In the genomic region with DNA sequence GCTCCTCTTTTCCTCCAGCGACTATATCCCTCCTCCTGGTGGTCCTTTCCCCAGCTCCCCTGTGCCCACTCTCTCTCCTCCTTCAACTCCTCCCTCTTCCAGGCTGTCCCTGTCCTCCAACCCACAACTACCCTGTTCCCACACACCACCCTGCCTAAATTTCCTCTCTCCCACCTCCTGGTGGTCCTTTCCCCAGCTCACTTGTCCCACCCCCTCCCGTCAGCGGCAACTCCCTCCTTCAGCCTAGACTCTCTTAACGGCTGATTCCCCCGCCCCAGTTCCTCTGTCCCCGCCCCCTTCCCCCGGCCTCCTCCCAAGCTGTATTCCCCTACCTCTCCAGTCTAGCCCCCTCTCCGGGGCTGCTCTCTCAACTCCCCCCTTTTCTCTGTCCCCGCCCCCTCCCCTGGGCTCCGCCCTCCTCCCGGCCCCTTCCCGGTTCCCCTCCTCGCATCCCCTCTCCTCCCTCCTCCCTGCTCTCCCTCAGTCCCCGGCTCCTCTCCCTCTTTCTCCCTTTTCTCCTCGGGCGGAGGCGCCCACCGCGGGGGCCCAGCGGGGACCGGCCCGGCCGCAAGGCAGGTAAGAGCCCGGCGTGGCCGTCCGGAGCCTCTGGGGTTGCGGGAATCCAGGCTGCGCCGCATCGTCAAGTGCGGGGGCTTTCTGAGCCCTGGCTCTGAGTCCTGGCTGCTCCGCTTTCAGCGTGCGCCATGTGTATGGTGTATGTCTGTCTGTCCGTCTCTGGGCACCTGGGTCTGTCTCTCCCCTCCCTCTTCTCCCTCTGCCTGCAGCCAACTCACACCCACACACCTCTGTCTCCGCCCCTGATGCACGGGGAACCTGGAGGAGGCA, we compare ENCODE assay signal across 7 mouse cellular contexts. TPM values are rescaled to one million over a fixed set of nuclear protein-coding genes. Genes with fewer than 3 reads are reported as not detected.
A peak's percentile ranks its signal among the peaks of the same experiment; 100 is the strongest.
DNase-seq lines count a peak whose midpoint lies in the region; ATAC-seq and TF ChIP-seq lines count a peak whose summit lies in the region.

No protein-coding gene starts in this region.

- H3K4me1 ChIP-seq in spleen, adult 2 months (ENCODE audit: control insufficient read depth, insufficient read depth, insufficient read length): peaks cover 7% of the 10 kb centered on the region; the same call in 1 of the 2 replicates
- H3K4me1 ChIP-seq in heart, embryonic 16.5 days (ENCODE audit: control insufficient read depth, insufficient read depth, low read length): peaks cover 22% of the 10 kb centered on the region
- peaks cover 37% of the 10 kb centered on the region for H3K4me1 ChIP-seq in limb, embryonic 10.5 days
- H3K4me1 ChIP-seq in neural tube, embryonic 11.5 days (ENCODE audit: control insufficient read depth, insufficient read depth, low read length): peaks cover 35% of the 10 kb centered on the region

- peak; percentile 64 for ATAC-seq in heart, embryonic 16.5 days (replicated peaks; ENCODE audit: extremely low read depth, insufficient read depth, low FRiP score)
- peak; percentile 72 for ATAC-seq in neural tube, embryonic 11.5 days (ENCODE audit: insufficient read depth, low FRiP score, low TSS enrichment)

- H3K4me3 ChIP-seq in spleen, adult 2 months (ENCODE audit: extremely low read depth, insufficient read depth, insufficient read length): peak overlapping the region; percentile 24; the same call in 1 of the 2 replicates
- H3K4me3 ChIP-seq in heart, embryonic 16.5 days (ENCODE audit: low read length): peak overlapping the region; percentile 67
- H3K4me3 ChIP-seq in limb, embryonic 10.5 days: peak overlapping the region; percentile 71
- H3K4me3 ChIP-seq in neural tube, embryonic 11.5 days (ENCODE audit: low read depth, low read length): peak overlapping the region; percentile 64

- TF ChIP-seq CTCF in spleen, adult 2 months (IDR thresholded peaks at IDR 0.05; ENCODE audit: extremely low read depth, insufficient read depth, insufficient read length, insufficient replicate concordance): no peak

- peaks cover 2% of the 10 kb centered on the region; the same call in 1 of the 2 replicates for H3K36me3 ChIP-seq in spleen, adult 2 months (ENCODE audit: control insufficient read depth, insufficient read depth, low read length)
- peaks cover 4% of the 10 kb centered on the region; the same call in 1 of the 2 replicates for H3K36me3 ChIP-seq in heart, embryonic 16.5 days (ENCODE audit: control insufficient read depth, insufficient read depth)
- peaks cover 11% of the 10 kb centered on the region for H3K36me3 ChIP-seq in limb, embryonic 10.5 days
- no peaks in the 10 kb centered on the region for H3K36me3 ChIP-seq in neural tube, embryonic 11.5 days (ENCODE audit: control insufficient read depth, insufficient read depth, low read length)

- H3K4me2 ChIP-seq in heart, embryonic 16.5 days (ENCODE audit: low read depth, low read length): peak overlapping the region; percentile 86
- H3K4me2 ChIP-seq in neural tube, embryonic 11.5 days (ENCODE audit: low read depth): peak overlapping the region; percentile 82

- no peak for DNase-seq in spleen, adult 2 months (ENCODE audit: low read depth in 1 of 2, low spot score in 2 of 2)
- DNase-seq in spleen, adult 12 weeks (ENCODE audit: low spot score): no peak
- peak; percentile 67 to 73 for DNase-seq in cerebellum, postnatal 36 days
- peak; percentile 85 for DNase-seq in limb, embryonic 10.5 days (ENCODE audit: low spot score)
- DNase-seq in neural tube, embryonic 11.5 days (ENCODE audit: low spot score): peak; percentile 87
- no peak for DNase-seq in spleen, postnatal 10 days (ENCODE audit: low spot score in 2 of 2)

- no peak overlapping the region for H3K27ac ChIP-seq in spleen, adult 2 months (ENCODE audit: insufficient read depth, low read length)
- peak overlapping the region; percentile 66 for H3K27ac ChIP-seq in heart, embryonic 16.5 days (ENCODE audit: low read length)
- H3K27ac ChIP-seq in limb, embryonic 10.5 days: peak overlapping the region; percentile 83
- H3K27ac ChIP-seq in neural tube, embryonic 11.5 days (ENCODE audit: low read depth, low read length): peak overlapping the region; percentile 70

- WGBS in spleen, adult 2 months: 5% methylated on average over 36 of the region's 38 CpGs
- 2% methylated on average over 36 of the region's 38 CpGs for WGBS in heart, embryonic 16.5 days
- WGBS in limb, embryonic 10.5 days: 2% methylated on average over 38 of the region's 38 CpGs
- 1% methylated on average over 34 of the region's 38 CpGs for WGBS in neural tube, embryonic 11.5 days

- peaks cover 6% of the 10 kb centered on the region for H3K27me3 ChIP-seq in spleen, adult 2 months (ENCODE audit: control insufficient read depth, insufficient read depth, low read length)
- H3K27me3 ChIP-seq in heart, embryonic 16.5 days (ENCODE audit: control insufficient read depth, insufficient read depth, low read length): peaks cover 5% of the 10 kb centered on the region; the same call in 1 of the 2 replicates
- peaks cover 26% of the 10 kb centered on the region for H3K27me3 ChIP-seq in limb, embryonic 10.5 days (ENCODE audit: low read depth, poor library complexity, severe bottlenecking)
- 0 out of 2 replicates have a peak, but pooled peaks cover 2% of the 10 kb centered on the region for H3K27me3 ChIP-seq in neural tube, embryonic 11.5 days (ENCODE audit: control insufficient read depth, insufficient read depth, low read length)

- H3K9ac ChIP-seq in heart, embryonic 16.5 days (ENCODE audit: low read length): peak overlapping the region; percentile 77
- peak overlapping the region; percentile 70 for H3K9ac ChIP-seq in neural tube, embryonic 11.5 days (ENCODE audit: low read length)

- TF ChIP-seq POLR2A in spleen, adult 2 months (IDR thresholded peaks at IDR 0.05; ENCODE audit: low read depth, low read length): no peak

- H3K9me3 ChIP-seq in heart, embryonic 16.5 days (replicated peaks; ENCODE audit: control insufficient read depth, low read length): no peaks in the 10 kb centered on the region
- H3K9me3 ChIP-seq in limb, embryonic 10.5 days (replicated peaks): no peaks in the 10 kb centered on the region
- H3K9me3 ChIP-seq in neural tube, embryonic 11.5 days (ENCODE audit: control insufficient read depth, low read length): no peaks in the 10 kb centered on the region

RNA-seq across cellular contexts. Expression of a gene that starts 0.4 kb away (rescaled TPM):
- polyA plus RNA-seq in spleen, adult 2 months (2012; rRNA removed): 1.2 and 2.5 TPM in 2 replicates
- 0.15 and 0.20 TPM in 2 replicates for polyA plus RNA-seq in heart, embryonic 16.5 days (2015; fragmentation: Nextera tagmentation; extraction: Ambion mirVana)
- 0.05 and 0.09 TPM in 2 replicates for polyA plus RNA-seq in limb, embryonic 10.5 days (2016; fragmentation: Nextera tagmentation; extraction: Ambion mirVana)
- polyA plus RNA-seq in neural tube, embryonic 11.5 days (2014; fragmentation: Nextera tagmentation; extraction: Ambion mirVana): 0.95 and 1.0 TPM in 2 replicates

RNA-seq across cellular contexts. Expression of a gene that starts 10.4 kb away (rescaled TPM):
- polyA plus RNA-seq in spleen, adult 2 months (2012; rRNA removed): 23.2 and 25.8 TPM in 2 replicates
- 32.5 and 36.1 TPM in 2 replicates for polyA plus RNA-seq in heart, embryonic 16.5 days (2015; fragmentation: Nextera tagmentation; extraction: Ambion mirVana)
- polyA plus RNA-seq in limb, embryonic 10.5 days (2016; fragmentation: Nextera tagmentation; extraction: Ambion mirVana): 26.9 and 27.0 TPM in 2 replicates
- polyA plus RNA-seq in neural tube, embryonic 11.5 days (2014; fragmentation: Nextera tagmentation; extraction: Ambion mirVana): 21.1 and 22.8 TPM in 2 replicates

RNA-seq across cellular contexts. Expression of a gene that starts 31.8 kb away (rescaled TPM):
- polyA plus RNA-seq in spleen, adult 2 months (2012; rRNA removed): 150 and 151 TPM in 2 replicates
- 166 and 168 TPM in 2 replicates for polyA plus RNA-seq in heart, embryonic 16.5 days (2015; fragmentation: Nextera tagmentation; extraction: Ambion mirVana)
- 197 and 216 TPM in 2 replicates for polyA plus RNA-seq in limb, embryonic 10.5 days (2016; fragmentation: Nextera tagmentation; extraction: Ambion mirVana)
- polyA plus RNA-seq in neural tube, embryonic 11.5 days (2014; fragmentation: Nextera tagmentation; extraction: Ambion mirVana): 175 and 184 TPM in 2 replicates

RNA-seq across cellular contexts. Expression of a gene that starts 44.8 kb away (rescaled TPM):
- polyA plus RNA-seq in spleen, adult 2 months (2012; rRNA removed): 21.9 and 28.7 TPM in 2 replicates
- 14.5 and 15.4 TPM in 2 replicates for polyA plus RNA-seq in heart, embryonic 16.5 days (2015; fragmentation: Nextera tagmentation; extraction: Ambion mirVana)
- polyA plus RNA-seq in limb, embryonic 10.5 days (2016; fragmentation: Nextera tagmentation; extraction: Ambion mirVana): 17.8 and 20.9 TPM in 2 replicates
- polyA plus RNA-seq in neural tube, embryonic 11.5 days (2014; fragmentation: Nextera tagmentation; extraction: Ambion mirVana): 171 and 196 TPM in 2 replicates

Comparison
In these comparisons a context has a peak if more than half of its experiments do, and no peak if none do; other contexts are left out.
1. DNase-seq: peak in cerebellum, postnatal 36 days (2 of 2), limb, embryonic 10.5 days (single experiment) and neural tube, embryonic 11.5 days (single experiment); none in spleen, adult 2 months (0 of 2), spleen, adult 12 weeks (single experiment) and spleen, postnatal 10 days (0 of 2).
2. Peak in every context shown above with its lines, with median percentiles within 50 percentile points of each other: H3K4me3 ChIP-seq.